20 mouse cellular contexts compared by ENCODE assay signal in genomic region chr5:68162503-68162902, GRCm38 (mm10).
"Had no signal": no experiment of that assay in that cellular context is flagged by ENCODE, and none has a peak within 500 bp of the region (broad histone marks: within the 10 kb centered on the region; RNA-seq: fewer than 3 reads in every experiment).

No protein-coding gene starts in this region.

- H3K4me2 ChIP-seq: hindbrain, embryonic 15.5 days; limb, embryonic 12.5 days; limb, embryonic 15.5 days; liver, embryonic 11.5 days; midbrain, embryonic 13.5 days; neural tube, embryonic 12.5 days; neural tube, embryonic 15.5 days had no signal

- H3K9ac ChIP-seq: hindbrain, embryonic 15.5 days; limb, embryonic 12.5 days; limb, embryonic 15.5 days; liver, embryonic 14.5 days; liver, postnatal 0 days; midbrain, embryonic 13.5 days; neural tube, embryonic 12.5 days; neural tube, embryonic 15.5 days had no signal

- DNase-seq: kidney, adult 2 months; kidney, postnatal 25 days; layer of hippocampus, adult 9-11 months; liver, postnatal 0 days; lung, postnatal 4 days; right cerebral cortex, adult 18-20 months; right cerebral cortex, postnatal 14 days; right cerebral cortex, postnatal 4 days; thymus, postnatal 25 days had no signal

- H3K36me3 ChIP-seq: hindbrain, embryonic 15.5 days; limb, embryonic 12.5 days; limb, embryonic 15.5 days; midbrain, embryonic 13.5 days; neural tube, embryonic 12.5 days; neural tube, embryonic 15.5 days had no signal

- H3K27ac ChIP-seq: hindbrain, embryonic 15.5 days; kidney, postnatal 0 days; layer of hippocampus, adult 2 months; limb, embryonic 12.5 days; limb, embryonic 15.5 days; liver, embryonic 14.5 days; midbrain, embryonic 13.5 days; neural tube, embryonic 12.5 days; neural tube, embryonic 15.5 days had no signal

- H3K4me1 ChIP-seq: hindbrain, embryonic 15.5 days; limb, embryonic 12.5 days; limb, embryonic 15.5 days; midbrain, embryonic 13.5 days; neural tube, embryonic 12.5 days; neural tube, embryonic 15.5 days had no signal

- H3K9me3 ChIP-seq: hindbrain, embryonic 15.5 days; limb, embryonic 12.5 days; limb, embryonic 15.5 days; midbrain, embryonic 13.5 days; neural tube, embryonic 12.5 days; neural tube, embryonic 15.5 days had no signal

- H3K27me3 ChIP-seq: hindbrain, embryonic 15.5 days; limb, embryonic 12.5 days; limb, embryonic 15.5 days; midbrain, embryonic 13.5 days; neural tube, embryonic 12.5 days; neural tube, embryonic 15.5 days had no signal

- ATAC-seq: intestine, postnatal 0 days; liver, postnatal 0 days; midbrain, embryonic 13.5 days had no signal

- H3K4me3 ChIP-seq: hindbrain, embryonic 15.5 days; layer of hippocampus, adult 2 months; limb, embryonic 12.5 days; limb, embryonic 15.5 days; midbrain, embryonic 13.5 days; neural tube, embryonic 12.5 days; neural tube, embryonic 15.5 days had no signal
